Mouse (Mus musculus) heart, embryonic 11.5 days (tissue): Measurements from ENCODE around the gene A930002H24Rik. TPM values are rescaled to one million over a fixed set of nuclear protein-coding genes. Genes with fewer than 3 reads are reported as not detected.
"Not testable (repeated sequence)": the region's sequence is repeated elsewhere in the genome, so short reads cannot be mapped to it uniquely, and the experiment has no call there.

Experiments used
- ATAC-seq: fragments of 200-750 bp; cut with Nextera tagmentation; replicated peaks from 2 replicates; pipeline ENCODE4 v1.8.0; 2017; ENCODE audit warnings: moderate library complexity; ENCODE audit not compliant: insufficient number of reproducible peaks, low FRiP score, low TSS enrichment
- H3K27ac ChIP-seq: fragments of 300-500 bp; sonication (generic); 2 replicates; pipeline ENCODE4 v1.5.1; 2014; ENCODE audit warnings: mild to moderate bottlenecking, low read depth, low read length
- H3K27me3 ChIP-seq: fragments of 300-500 bp; sonication (generic); 2 replicates; pipeline ENCODE4 v1.6.1; 2014; ENCODE audit warnings: mild to moderate bottlenecking, low read length, mixed read lengths; ENCODE audit not compliant: control insufficient read depth, insufficient read depth
- H3K36me3 ChIP-seq: fragments of 300-500 bp; sonication (generic); 2 replicates; pipeline ENCODE4 v1.6.1; 2014; ENCODE audit warnings: mild to moderate bottlenecking, low read length, moderate library complexity, mixed read lengths; ENCODE audit not compliant: control insufficient read depth, insufficient read depth
- H3K4me1 ChIP-seq: fragments of 300-500 bp; sonication (generic); 2 replicates; pipeline ENCODE4 v1.6.1; 2014; ENCODE audit warnings: low read length; ENCODE audit not compliant: control insufficient read depth, insufficient read depth
- H3K4me2 ChIP-seq: fragments of 300-500 bp; sonication (generic); 2 replicates; pipeline ENCODE4 v1.6.1; 2014; ENCODE audit warnings: mild to moderate bottlenecking, moderate library complexity
- H3K4me3 ChIP-seq: fragments of 300-500 bp; sonication (generic); 2 replicates; pipeline ENCODE4 v1.5.1; 2014; ENCODE audit warnings: low read depth, low read length
- H3K9ac ChIP-seq: fragments of 300-500 bp; sonication (generic); 2 replicates; pipeline ENCODE4 v1.6.1; 2014; ENCODE audit warnings: mild to moderate bottlenecking, low read depth, low read length, moderate library complexity
- H3K9me3 ChIP-seq: fragments of 300-500 bp; sonication (generic); replicated peaks from 2 replicates; pipeline ENCODE4 v1.6.1; 2016; ENCODE audit warnings: low read length; ENCODE audit not compliant: control insufficient read depth
- WGBS: fragments of 180-500 bp; shearing (Covaris S2); extraction: QIAGEN DNeasy Blood & Tissue Kit; methylation state at CpG from one replicate; pipeline ENCODE4 v1.1.7; 2014; ENCODE audit not compliant: insufficient replicate concordance; 5-methylcytosine and 5-hydroxymethylcytosine counted together
- polyA plus RNA-seq: library from polyadenylated mRNA; unstranded; fragments of >200 nt; fragmentation: Nextera tagmentation; extraction: Ambion mirVana; gene quantifications from 2 replicates; pipeline ENCODE4 v1.2.1, GENCODE M21; 2014

Gene A930002H24Rik
- polyA plus RNA-seq, 1 experiment from 2014 or later = 2.9 TPM

GRCm38 (mm10) chr17:63845766-63846165, 17.8 kb downstream of the A930002H24Rik start:
- ATAC-seq, H3K27me3 ChIP-seq, H3K4me3 ChIP-seq, H3K36me3 ChIP-seq, H3K9ac ChIP-seq, H3K4me1 ChIP-seq, H3K9me3 ChIP-seq, H3K4me2 ChIP-seq, H3K27ac ChIP-seq: not testable (repeated sequence)
- WGBS = 92% methylated on average over 3 of the region's 3 CpGs

GRCm38 (mm10) chr17:63844936-63845335, 18.7 kb downstream of the A930002H24Rik start:
- Histone ChIP-seq H3K27me3 (no peaks in the 10 kb centered on the region), H3K4me3 (no peak overlapping the region), H3K9me3 (no peaks in the 10 kb centered on the region), H3K4me1 (no peaks in the 10 kb centered on the region), H3K36me3 (no peaks in the 10 kb centered on the region), H3K4me2 (no peak overlapping the region), H3K27ac (no peak overlapping the region), H3K9ac (no peak overlapping the region)
- WGBS = 62% methylated on average over 5 of the region's 5 CpGs
- ATAC-seq = no peak

- no peak for ATAC-seq
- Histone ChIP-seq H3K9ac (no peak overlapping the region), H3K27ac (no peak overlapping the region), H3K4me2 (no peak overlapping the region), H3K4me1 (no peaks in the 10 kb centered on the region), H3K9me3 (no peaks in the 10 kb centered on the region), H3K27me3 (no peaks in the 10 kb centered on the region), H3K4me3 (no peak overlapping the region), H3K36me3 (no peaks in the 10 kb centered on the region)
- 83% methylated on average over 1 of the region's 1 CpGs for WGBS
These were observed 21.4 kb downstream of the A930002H24Rik start for GRCm38 (mm10) chr17:63842226-63842625.

- Histone ChIP-seq H3K9ac (no peak overlapping the region), H3K36me3 (no peaks in the 10 kb centered on the region), H3K4me1 (no peaks in the 10 kb centered on the region), H3K27me3 (no peaks in the 10 kb centered on the region), H3K9me3 (no peaks in the 10 kb centered on the region), H3K4me2 (no peak overlapping the region), H3K4me3 (no peak overlapping the region), H3K27ac (no peak overlapping the region)
- 86% methylated on average over 3 of the region's 3 CpGs for WGBS
- ATAC-seq = no peak
These were observed 23.8 kb downstream of the A930002H24Rik start for GRCm38 (mm10) chr17:63839636-63840269.

- Histone ChIP-seq H3K36me3 (no peaks in the 10 kb centered on the region), H3K9ac (no peak overlapping the region), H3K27me3 (no peaks in the 10 kb centered on the region), H3K4me3 (no peak overlapping the region), H3K4me2 (no peak overlapping the region), H3K9me3 (no peaks in the 10 kb centered on the region), H3K27ac (no peak overlapping the region), H3K4me1 (no peaks in the 10 kb centered on the region)
- WGBS = 82% methylated on average over 8 of the region's 8 CpGs
- no peak for ATAC-seq
These were observed 25.4 kb downstream of the A930002H24Rik start for GRCm38 (mm10) chr17:63838144-63838543.

- WGBS = 71% methylated on average over 8 of the region's 8 CpGs
- ATAC-seq = no peak
- H3K4me2 ChIP-seq = no peak overlapping the region
- H3K9me3 ChIP-seq = no peaks in the 10 kb centered on the region
- H3K27me3 ChIP-seq = no peaks in the 10 kb centered on the region
- no peaks in the 10 kb centered on the region for H3K36me3 ChIP-seq
- H3K9ac ChIP-seq = no peak overlapping the region
- no peaks in the 10 kb centered on the region for H3K4me1 ChIP-seq
- H3K27ac ChIP-seq = no peak overlapping the region
- no peak overlapping the region for H3K4me3 ChIP-seq
These were observed 26.9 kb downstream of the A930002H24Rik start for GRCm38 (mm10) chr17:63836641-63837040.

- WGBS = 87% methylated on average over 2 of the region's 2 CpGs
- ATAC-seq = no peak
- Histone ChIP-seq H3K4me1 (no peaks in the 10 kb centered on the region), H3K36me3 (no peaks in the 10 kb centered on the region), H3K27ac (no peak overlapping the region), H3K4me3 (no peak overlapping the region), H3K9ac (no peak overlapping the region), H3K4me2 (no peak overlapping the region), H3K27me3 (no peaks in the 10 kb centered on the region), H3K9me3 (no peaks in the 10 kb centered on the region)
These were observed 27.4 kb downstream of the A930002H24Rik start for GRCm38 (mm10) chr17:63836223-63836622.

- Histone ChIP-seq H3K36me3 (no peaks in the 10 kb centered on the region), H3K27me3 (no peaks in the 10 kb centered on the region), H3K4me3 (no peak overlapping the region), H3K4me1 (no peaks in the 10 kb centered on the region), H3K4me2 (no peak overlapping the region), H3K27ac (no peak overlapping the region), H3K9ac (no peak overlapping the region), H3K9me3 (no peaks in the 10 kb centered on the region)
- WGBS = 67% methylated on average over 4 of the region's 4 CpGs
- ATAC-seq = no peak
These were observed 32.0 kb downstream of the A930002H24Rik start for GRCm38 (mm10) chr17:63831550-63831949.

GRCm38 (mm10) chr17:63828561-63829332, 34.8 kb downstream of the A930002H24Rik start:
- H3K4me2 ChIP-seq = no peak overlapping the region
- no peaks in the 10 kb centered on the region for H3K36me3 ChIP-seq
- H3K27me3 ChIP-seq = no peaks in the 10 kb centered on the region
- no peak overlapping the region for H3K9ac ChIP-seq
- no peak overlapping the region for H3K27ac ChIP-seq
- no peaks in the 10 kb centered on the region for H3K4me1 ChIP-seq
- WGBS = 56% methylated on average over 5 of the region's 5 CpGs
- H3K9me3 ChIP-seq = no peaks in the 10 kb centered on the region
- no peak overlapping the region for H3K4me3 ChIP-seq
- ATAC-seq = no peak
